Mouse (Mus musculus) liver, embryonic 16.5 days (tissue): ENCODE measurements around the gene Rrnad1. TPM values are rescaled to one million over a fixed set of nuclear protein-coding genes. Genes with fewer than 3 reads are reported as not detected.

Experiments
- ATAC-seq: fragments of 200-750 bp; cut with Nextera tagmentation; 2 replicates; pipeline ENCODE4 v1.8.0; 2017; ENCODE audit warnings: low read depth, mild to moderate bottlenecking, moderate number of reproducible peaks, moderate library complexity
- H3K27ac ChIP-seq: fragments of 300-500 bp; sonication (generic); 2 replicates; pipeline ENCODE4 v1.5.1; 2014; ENCODE audit warnings: mild to moderate bottlenecking, low read length
- H3K27me3 ChIP-seq: fragments of 300-500 bp; sonication (generic); 2 replicates; pipeline ENCODE4 v1.6.1; 2014; ENCODE audit warnings: low read depth, low read length, mixed read lengths; ENCODE audit not compliant: control insufficient read depth, insufficient read depth
- H3K36me3 ChIP-seq: fragments of 300-500 bp; sonication (generic); 2 replicates; pipeline ENCODE4 v1.6.1; 2014; ENCODE audit warnings: mild to moderate bottlenecking; ENCODE audit not compliant: control insufficient read depth, insufficient read depth
- H3K4me1 ChIP-seq: fragments of 300-500 bp; sonication (generic); 2 replicates; pipeline ENCODE4 v1.6.1; 2014; ENCODE audit warnings: low read depth, low read length, mixed read lengths; ENCODE audit not compliant: control insufficient read depth
- H3K4me2 ChIP-seq: fragments of 300-500 bp; sonication (generic); 2 replicates; pipeline ENCODE4 v1.6.1; 2014; ENCODE audit warnings: low read depth, low read length, mixed read lengths
- H3K4me3 ChIP-seq: fragments of 300-500 bp; sonication (generic); 2 replicates; pipeline ENCODE4 v1.5.1; 2014; ENCODE audit warnings: low read depth, mild to moderate bottlenecking, low read length
- H3K9ac ChIP-seq: fragments of 300-500 bp; sonication (generic); 2 replicates; pipeline ENCODE4 v1.6.1; 2014; ENCODE audit warnings: low read depth, low read length
- H3K9me3 ChIP-seq: fragments of 300-500 bp; sonication (generic); replicated peaks from 2 replicates; pipeline ENCODE4 v1.6.1; 2016; ENCODE audit warnings: low read length; ENCODE audit not compliant: control insufficient read depth
- WGBS: fragments of 180-500 bp; shearing (Covaris S2); extraction: QIAGEN DNeasy Blood & Tissue Kit; methylation state at CpG from one replicate; pipeline ENCODE4 v1.1.7; 2014; ENCODE audit not compliant: insufficient replicate concordance; 5-methylcytosine and 5-hydroxymethylcytosine counted together
- polyA plus RNA-seq: library from polyadenylated mRNA; unstranded; fragments of >200 nt; fragmentation: Nextera tagmentation; extraction: Ambion mirVana; gene quantifications from 2 replicates; pipeline ENCODE4 v1.2.1, GENCODE M21; 2015

The Rrnad1 gene
- polyA plus RNA-seq, 1 experiment from 2014 or later = 5.7 TPM

DNA sequence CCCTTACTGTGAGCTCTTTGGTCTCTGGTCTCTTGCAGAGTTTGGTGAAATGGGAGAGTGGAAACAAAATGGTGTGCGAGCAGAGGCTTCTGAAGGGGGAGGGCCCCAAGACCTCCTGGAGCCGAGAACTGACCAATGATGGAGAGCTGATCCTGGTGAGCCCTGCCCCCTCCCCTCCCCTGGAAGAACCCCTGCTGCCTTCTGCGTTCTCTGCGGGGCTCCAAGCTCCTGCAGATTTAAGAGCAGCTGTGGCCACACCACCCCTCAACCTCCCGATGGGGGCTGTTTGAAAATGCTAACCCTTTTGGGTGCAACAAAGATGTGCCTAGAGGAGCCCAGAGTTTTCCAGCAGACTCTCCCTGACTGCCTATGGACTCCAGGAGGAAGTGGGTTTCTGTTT is 21.9 kb upstream of the Rrnad1 start:
- no peak overlapping the region for H3K9ac ChIP-seq
- no peak for ATAC-seq
- H3K27ac ChIP-seq = no peak overlapping the region
- no peak overlapping the region for H3K4me2 ChIP-seq
- H3K36me3 ChIP-seq = no peaks in the 10 kb centered on the region
- H3K4me1 ChIP-seq = peaks cover 10% of the 10 kb centered on the region
- H3K9me3 ChIP-seq = no peaks in the 10 kb centered on the region
- no peak overlapping the region for H3K4me3 ChIP-seq
- H3K27me3 ChIP-seq = peaks cover 66% of the 10 kb centered on the region
- WGBS = 1% methylated on average over 5 of the region's 5 CpGs

DNA sequence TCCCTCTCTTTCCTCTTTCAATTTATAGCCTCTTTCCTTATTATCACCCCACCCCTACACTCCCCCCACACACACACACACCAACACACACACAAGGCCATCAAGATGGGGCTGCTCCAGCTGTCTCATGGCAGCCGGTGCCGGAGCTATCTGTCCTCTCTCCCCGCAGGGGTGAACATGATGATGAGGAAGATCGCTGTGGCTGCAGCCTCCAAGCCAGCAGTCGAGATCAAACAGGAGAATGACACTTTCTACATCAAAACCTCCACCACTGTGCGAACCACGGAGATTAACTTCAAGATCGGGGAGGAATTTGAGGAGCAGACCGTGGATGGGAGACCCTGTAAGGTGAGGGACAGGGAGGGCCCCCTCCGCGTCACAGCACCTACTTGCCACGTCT is 21.4 kb upstream of the Rrnad1 start:
- Histone ChIP-seq H3K4me2 (no peak overlapping the region), H3K9me3 (no peaks in the 10 kb centered on the region), H3K9ac (no peak overlapping the region), H3K4me3 (no peak overlapping the region), H3K27ac (no peak overlapping the region), H3K36me3 (no peaks in the 10 kb centered on the region), H3K4me1 (peaks cover 10% of the 10 kb centered on the region), H3K27me3 (peaks cover 71% of the 10 kb centered on the region)
- WGBS = 9% methylated on average over 12 of the region's 12 CpGs
- ATAC-seq = no peak

DNA sequence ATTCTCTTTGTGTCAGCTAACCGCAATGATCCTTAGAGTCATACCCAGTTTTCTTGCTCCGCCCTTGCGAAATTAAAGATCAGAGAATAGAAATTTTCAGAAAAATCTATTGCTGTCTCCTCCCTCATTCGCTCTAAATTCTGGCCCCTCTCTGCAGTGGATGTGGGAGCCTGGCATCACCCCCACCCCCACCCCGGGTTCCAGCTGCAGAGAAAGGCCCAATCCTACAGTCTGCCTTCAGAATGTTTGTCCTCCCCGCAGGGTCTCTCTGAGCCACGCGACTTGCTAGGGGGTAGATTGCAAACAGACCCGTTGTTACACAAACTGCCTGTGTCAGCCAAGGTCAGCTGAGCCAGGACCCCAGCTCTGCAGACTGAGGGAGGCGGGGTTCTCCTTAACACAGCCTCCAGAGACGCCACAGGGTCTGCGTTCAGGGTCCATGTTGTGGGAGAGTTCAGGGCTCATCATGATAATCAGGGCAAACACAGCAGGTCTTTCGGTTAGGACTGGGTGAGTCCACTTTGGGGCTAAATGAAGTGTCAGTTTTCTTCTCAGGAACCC is 19.5 kb upstream of the Rrnad1 start:
- 11% methylated on average over 13 of the region's 13 CpGs for WGBS
- peaks cover 90% of the 10 kb centered on the region for H3K27me3 ChIP-seq

DNA sequence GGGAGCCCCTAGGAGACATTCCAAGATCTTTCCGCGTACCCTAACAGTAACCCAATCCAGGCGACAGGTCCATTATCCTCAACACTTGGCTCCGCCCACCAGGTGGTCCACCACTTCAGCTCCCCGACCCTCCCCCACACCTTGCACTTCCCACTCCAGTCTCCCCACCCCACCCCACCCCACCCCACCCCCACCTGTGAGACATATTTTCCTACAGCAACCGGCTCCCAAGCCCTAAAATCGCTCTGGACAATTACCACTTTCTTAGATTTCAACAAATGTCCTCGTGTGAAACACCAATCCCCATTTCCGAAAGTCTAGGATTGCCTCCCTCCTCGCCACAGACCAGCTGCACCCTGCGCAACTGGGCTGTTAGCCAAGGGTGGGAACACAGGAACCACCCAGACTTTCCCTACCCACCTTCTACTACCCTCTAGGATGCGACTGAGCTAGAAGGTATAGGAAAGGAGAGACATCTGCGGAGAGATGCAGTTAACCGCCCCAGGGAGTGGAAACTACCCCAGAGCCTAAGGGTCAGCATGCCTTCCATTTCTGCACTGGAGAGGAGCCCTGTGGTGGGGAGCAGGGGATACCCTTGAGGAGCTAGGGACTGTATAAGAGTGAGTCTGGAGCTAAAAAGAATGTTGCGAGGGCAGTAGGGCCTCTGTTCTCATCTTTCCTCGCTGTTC is 18.9 kb upstream of the Rrnad1 start:
- peaks cover 10% of the 10 kb centered on the region for H3K4me1 ChIP-seq
- no peaks in the 10 kb centered on the region for H3K9me3 ChIP-seq
- peaks cover 89% of the 10 kb centered on the region for H3K27me3 ChIP-seq
- no peak overlapping the region for H3K4me2 ChIP-seq
- H3K36me3 ChIP-seq = no peaks in the 10 kb centered on the region
- 12% methylated on average over 16 of the region's 16 CpGs for WGBS
- no peak overlapping the region for H3K4me3 ChIP-seq
- no peak for ATAC-seq
- no peak overlapping the region for H3K27ac ChIP-seq
- H3K9ac ChIP-seq = no peak overlapping the region

More for the DNA sequence above, 19.5 kb upstream of the Rrnad1 start:
- Histone ChIP-seq H3K36me3 (no peaks in the 10 kb centered on the region), H3K9ac (no peak overlapping the region), H3K4me2 (no peak overlapping the region), H3K9me3 (no peaks in the 10 kb centered on the region), H3K4me1 (peaks cover 10% of the 10 kb centered on the region), H3K27ac (no peak overlapping the region), H3K4me3 (no peak overlapping the region)
- ATAC-seq = no peak

DNA sequence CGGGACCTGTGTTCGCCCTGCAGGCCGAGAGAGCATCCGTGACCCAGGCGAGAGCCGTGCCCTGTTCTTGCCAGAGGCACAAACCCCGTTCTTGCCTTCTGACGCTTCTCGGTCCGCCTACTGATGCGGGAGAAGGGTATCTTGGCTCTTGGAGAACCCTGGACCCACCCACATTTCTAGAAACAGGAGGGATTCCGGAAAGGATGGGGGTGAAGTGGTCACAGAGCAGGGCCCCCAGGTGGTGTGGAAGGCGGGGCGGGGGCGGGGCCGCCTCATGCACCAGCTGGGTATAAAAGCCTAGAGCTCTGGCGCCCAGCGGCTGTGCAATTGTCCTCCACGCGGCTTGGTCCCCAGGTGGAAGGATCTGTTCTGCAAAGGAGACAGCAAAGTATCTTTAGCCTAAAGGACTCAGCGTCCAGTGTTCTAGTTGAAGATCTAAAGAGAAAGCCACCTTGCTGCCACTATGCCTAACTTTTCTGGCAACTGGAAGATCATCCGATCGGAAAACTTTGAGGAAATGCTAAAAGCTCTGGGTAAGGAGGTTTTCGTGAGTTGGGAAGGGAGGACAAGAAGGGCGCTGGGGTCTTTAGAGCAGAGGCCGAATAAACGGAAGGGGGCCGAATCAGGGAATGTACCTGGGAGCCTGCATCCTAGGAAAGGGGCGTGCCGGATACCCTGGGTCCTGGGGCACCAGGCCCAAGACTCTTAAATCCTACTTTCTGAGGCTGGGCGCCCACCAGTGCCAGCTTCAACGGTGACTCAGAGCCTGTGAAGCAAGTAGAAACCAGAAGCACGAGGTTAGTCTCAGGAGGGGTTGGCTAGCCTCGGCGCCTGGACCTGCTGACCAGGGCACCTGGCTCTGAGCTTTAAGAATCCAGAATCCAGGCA is 18.1 kb upstream of the Rrnad1 start, which contains the start of gene Crabp2:
Crabp2 (plus strand) TSS at position 289 of the 888 bp plus-strand sequence.
- WGBS = 4% methylated on average over 35 of the region's 35 CpGs
- no peak for ATAC-seq
- Histone ChIP-seq H3K4me2 (peak within 1 kb of the TSS; percentile 22), H3K4me3 (no peak within 1 kb of the TSS), H3K27ac (no peak within 1 kb of the TSS), H3K9ac (no peak within 1 kb of the TSS), H3K9me3 (no peaks in the 10 kb centered on the region), H3K4me1 (peaks cover 10% of the 10 kb centered on the region), H3K27me3 (peaks cover 83% of the 10 kb centered on the region), H3K36me3 (no peaks in the 10 kb centered on the region)

DNA sequence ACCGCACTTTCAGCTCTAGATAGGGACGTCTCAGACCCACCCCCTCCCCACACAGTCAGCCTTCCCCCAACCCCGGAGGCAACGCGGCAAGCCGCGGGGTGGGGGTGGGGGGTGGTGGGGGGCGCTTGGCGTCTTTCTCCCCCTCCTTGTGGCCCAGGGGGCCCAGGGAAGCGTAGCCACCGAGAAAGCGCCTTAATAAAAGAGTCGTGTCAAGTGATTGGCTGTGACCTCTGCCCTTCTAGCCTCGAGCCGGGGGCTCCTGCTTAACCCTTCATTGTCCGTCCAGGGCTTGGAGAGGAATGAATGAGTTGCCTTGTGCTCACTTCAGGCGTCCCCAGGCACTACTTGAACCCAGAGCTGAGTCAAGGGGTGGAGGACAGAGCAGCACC is 17.3 kb upstream of the Rrnad1 start:
- Histone ChIP-seq H3K9ac (no peak overlapping the region), H3K9me3 (no peaks in the 10 kb centered on the region), H3K36me3 (no peaks in the 10 kb centered on the region), H3K4me2 (peak overlapping the region; percentile 22), H3K27me3 (peaks cover 75% of the 10 kb centered on the region), H3K4me1 (peaks cover 10% of the 10 kb centered on the region), H3K27ac (no peak overlapping the region), H3K4me3 (no peak overlapping the region)
- WGBS = 2% methylated on average over 17 of the region's 17 CpGs
- ATAC-seq = no peak

DNA sequence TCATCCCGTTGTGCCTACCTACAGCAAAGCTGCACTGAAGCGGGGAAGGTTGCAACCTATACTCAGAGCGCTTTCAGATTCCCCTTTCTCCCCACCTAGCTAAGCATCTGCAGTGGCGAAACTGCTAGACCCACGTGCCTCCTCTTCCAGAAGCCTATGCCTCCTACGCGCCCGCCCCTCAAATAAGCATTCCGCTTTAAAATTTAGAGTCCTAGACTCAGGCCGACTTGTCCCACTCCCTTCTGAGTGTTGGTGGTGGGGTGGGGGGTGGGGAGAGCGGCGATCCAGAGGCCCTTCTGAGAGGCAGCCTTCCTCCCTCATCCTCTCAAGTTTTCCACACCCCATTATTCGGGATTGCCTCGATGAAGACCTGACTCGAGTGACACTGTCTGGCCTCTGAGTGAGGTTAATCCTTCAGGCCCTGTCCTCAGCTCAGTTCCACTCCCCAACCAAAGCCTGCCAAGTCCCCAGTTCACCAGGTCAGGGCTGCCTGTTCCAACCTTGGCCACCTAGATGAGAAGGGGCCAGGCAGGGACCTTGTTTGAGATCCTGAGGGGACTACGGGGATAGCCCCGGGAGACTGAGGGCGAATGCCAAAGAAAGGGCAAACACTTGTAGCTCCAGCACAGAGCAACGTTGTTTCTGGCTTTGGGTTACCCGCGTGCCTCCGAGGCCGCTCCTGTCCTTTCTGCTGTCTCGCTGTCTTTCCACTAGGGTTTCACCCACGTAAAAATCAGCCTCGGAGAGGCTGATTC is 16.7 kb upstream of the Rrnad1 start:
- H3K4me1 ChIP-seq = peaks cover 10% of the 10 kb centered on the region
- no peak overlapping the region for H3K27ac ChIP-seq
- no peak for ATAC-seq
- no peaks in the 10 kb centered on the region for H3K9me3 ChIP-seq
- WGBS = 4% methylated on average over 26 of the region's 26 CpGs
- no peak overlapping the region for H3K9ac ChIP-seq
- peaks cover 69% of the 10 kb centered on the region for H3K27me3 ChIP-seq
- H3K4me2 ChIP-seq = no peak overlapping the region
- H3K4me3 ChIP-seq = no peak overlapping the region
- peaks cover 3% of the 10 kb centered on the region; the same call in 1 of the 2 replicates for H3K36me3 ChIP-seq

DNA sequence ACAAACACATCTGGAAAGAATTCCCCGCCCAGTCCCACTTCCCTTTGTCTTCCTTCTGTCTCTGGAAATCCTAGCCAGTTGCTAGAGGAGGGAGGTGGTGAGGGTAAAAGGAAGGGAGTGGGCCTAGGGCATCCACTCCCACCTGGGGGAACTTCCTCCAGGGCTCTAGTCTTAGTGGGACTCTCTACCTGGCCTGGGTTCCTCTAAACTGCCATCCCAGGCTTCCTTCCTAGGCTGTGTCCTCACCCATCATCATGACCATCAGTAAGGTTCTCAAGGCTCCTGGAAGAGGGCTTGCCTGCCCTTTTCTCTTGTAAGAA is 16.0 kb upstream of the Rrnad1 start:
- ATAC-seq = no peak
- H3K9ac ChIP-seq = no peak overlapping the region
- no peak overlapping the region for H3K4me2 ChIP-seq
- H3K27ac ChIP-seq = no peak overlapping the region
- 60% methylated on average over 1 of the region's 1 CpGs for WGBS
- H3K4me3 ChIP-seq = no peak overlapping the region
- H3K36me3 ChIP-seq = peaks cover 8% of the 10 kb centered on the region
- H3K27me3 ChIP-seq = peaks cover 62% of the 10 kb centered on the region
- H3K4me1 ChIP-seq = peaks cover 10% of the 10 kb centered on the region
- no peaks in the 10 kb centered on the region for H3K9me3 ChIP-seq
